ENCODE assay signal across 21 mouse cellular contexts in the genomic region with DNA sequence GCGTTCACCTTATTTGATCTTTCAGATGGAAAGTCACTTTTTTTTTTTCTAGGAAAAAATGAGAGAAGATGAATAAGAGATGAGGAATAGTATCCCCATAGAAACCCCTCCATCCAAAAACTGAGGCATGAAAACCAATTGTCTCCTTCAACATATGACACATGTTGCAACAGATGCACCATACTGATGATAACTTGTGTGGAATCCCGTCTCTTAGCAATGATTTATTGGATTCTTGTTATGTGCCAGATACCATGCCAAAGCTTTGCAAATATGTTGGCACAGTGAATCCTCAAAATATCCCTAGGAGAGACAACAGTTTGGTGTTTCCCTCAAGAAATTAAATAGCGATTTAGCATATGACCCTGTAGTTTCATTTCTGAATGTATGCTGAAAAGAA. TPM values are rescaled to one million over a fixed set of nuclear protein-coding genes. Genes with fewer than 3 reads are reported as not detected.
DNase-seq lines count a peak whose midpoint lies in the region; ATAC-seq and TF ChIP-seq lines count a peak whose summit lies in the region.
"Had no signal": no experiment of that assay in that cellular context is flagged by ENCODE, and none has a peak within 500 bp of the region (broad histone marks: within the 10 kb centered on the region; RNA-seq: fewer than 3 reads in every experiment).

No protein-coding gene starts in this region.

- H3K27ac ChIP-seq in forebrain, postnatal 0 days (ENCODE audit: low read depth, low read length), result no peak overlapping the region
- no peak overlapping the region for H3K27ac ChIP-seq in forebrain, embryonic 10.5 days
- 0 out of 2 replicates have a peak overlapping the region, but pooled peaks have one; percentile 10 for H3K27ac ChIP-seq in layer of hippocampus, adult 2 months
- H3K27ac ChIP-seq: embryonic facial prominence, embryonic 13.5 days; gastrocnemius, adult 2 months; heart, embryonic 15.5 days; hindbrain, embryonic 13.5 days; hindbrain, postnatal 0 days had no signal

- no peak for TF ChIP-seq CTCF in forebrain, postnatal 0 days (IDR thresholded peaks at IDR 0.05; ENCODE audit: low read depth)
- TF ChIP-seq CTCF in layer of hippocampus, adult 2 months (conservative IDR thresholded peaks at IDR 0.05), result no peak

- no peak overlapping the region for H3K4me3 ChIP-seq in forebrain, postnatal 0 days (ENCODE audit: low read depth, low read length)
- H3K4me3 ChIP-seq in forebrain, embryonic 10.5 days, result no peak overlapping the region
- H3K4me3 ChIP-seq in layer of hippocampus, adult 2 months, result no peak overlapping the region; the same call in 1 of the 2 replicates
- H3K4me3 ChIP-seq: embryonic facial prominence, embryonic 13.5 days; gastrocnemius, adult 2 months; heart, embryonic 15.5 days; hindbrain, embryonic 13.5 days had no signal

- no peaks in the 10 kb centered on the region for H3K4me1 ChIP-seq in forebrain, postnatal 0 days (ENCODE audit: insufficient read depth)
- H3K4me1 ChIP-seq in forebrain, embryonic 10.5 days, result no peaks in the 10 kb centered on the region
- H3K4me1 ChIP-seq: heart, embryonic 15.5 days; hindbrain, embryonic 13.5 days had no signal

- H3K4me2 ChIP-seq in forebrain, postnatal 0 days (ENCODE audit: low read depth), result no peak overlapping the region
- H3K4me2 ChIP-seq: embryonic facial prominence, embryonic 13.5 days; heart, embryonic 11.5 days; heart, embryonic 15.5 days; hindbrain, embryonic 13.5 days had no signal

- H3K36me3 ChIP-seq in forebrain, postnatal 0 days (ENCODE audit: insufficient read depth), result no peaks in the 10 kb centered on the region
- no peaks in the 10 kb centered on the region for H3K36me3 ChIP-seq in forebrain, embryonic 10.5 days (replicated peaks)
- H3K36me3 ChIP-seq: embryonic facial prominence, embryonic 13.5 days; heart, embryonic 15.5 days; hindbrain, embryonic 13.5 days had no signal

- DNase-seq in forebrain, postnatal 0 days, result peak; percentile 60
- no peak for DNase-seq in forebrain, embryonic 10.5 days (ENCODE audit: extremely low spot score, low spot score)
- DNase-seq in layer of hippocampus, adult 2 months (ENCODE audit: low spot score in 2 of 2), result peak; percentile 64 to 84
- no peak for DNase-seq in layer of hippocampus, postnatal 10 days (ENCODE audit: low spot score in 2 of 2)
- DNase-seq in layer of hippocampus, adult 9-10 months (ENCODE audit: low spot score), result peak; percentile 75
- DNase-seq in B cell, adult 2 months, result no peak
- no peak for DNase-seq in thymus, adult 18-20 months
- DNase-seq: adrenal gland, adult 2 months; adrenal gland, postnatal 25 days; cerebellum, adult 11-12 months; cerebellum, adult 9-10 months; cerebellum, postnatal 25 days; gastrocnemius, adult 2 months; gastrocnemius, postnatal 25 days; heart, adult 18-20 months; heart, postnatal 14 days had no signal

- H3K27me3 ChIP-seq in forebrain, postnatal 0 days (ENCODE audit: insufficient read depth, low read length), result no peaks in the 10 kb centered on the region
- no peaks in the 10 kb centered on the region for H3K27me3 ChIP-seq in forebrain, embryonic 10.5 days (ENCODE audit: poor library complexity, severe bottlenecking)
- H3K27me3 ChIP-seq: embryonic facial prominence, embryonic 13.5 days; heart, embryonic 15.5 days; hindbrain, embryonic 13.5 days had no signal

- ATAC-seq in forebrain, postnatal 0 days, result peak; percentile 76
- ATAC-seq: hindbrain, postnatal 0 days had no signal

- H3K9me3 ChIP-seq in forebrain, postnatal 0 days (ENCODE audit: low read length), result no peaks in the 10 kb centered on the region
- H3K9me3 ChIP-seq in forebrain, embryonic 10.5 days, result no peaks in the 10 kb centered on the region
- H3K9me3 ChIP-seq: embryonic facial prominence, embryonic 13.5 days; heart, embryonic 15.5 days; hindbrain, embryonic 13.5 days had no signal

- WGBS in forebrain, postnatal 0 days, result 72% methylated on average over 3 of the region's 3 CpGs
- 91% methylated on average over 3 of the region's 3 CpGs for WGBS in forebrain, embryonic 10.5 days

- H3K9ac ChIP-seq in forebrain, postnatal 0 days, result no peak overlapping the region
- H3K9ac ChIP-seq: embryonic facial prominence, embryonic 13.5 days; heart, embryonic 15.5 days; hindbrain, embryonic 13.5 days had no signal

RNA-seq across cellular contexts. Expression of a gene that starts 46.0 kb away (rescaled TPM):
- total RNA-seq in forebrain, postnatal 0 days (2014; rRNA removed), result 39.8 and 48.2 TPM in 2 replicates
- 45.2 and 54.3 TPM in 2 replicates for polyA plus RNA-seq in forebrain, postnatal 0 days (2015; fragmentation: Nextera tagmentation; extraction: Ambion mirVana)
- polyA plus RNA-seq in forebrain, embryonic 10.5 days (2016; fragmentation: Nextera tagmentation; extraction: Ambion mirVana), result 39.1 and 45.6 TPM in 2 replicates
- 100 to 1,000 TPM in 1 of 2 experiments, 10 to 100 TPM in 1; 97.8 to 113 TPM for total RNA-seq in layer of hippocampus, adult 2 months (2021)
- 100 to 1,000 TPM; 113 to 146 TPM for total RNA-seq in layer of hippocampus, postnatal 10 days (2021)

Comparison
In these comparisons a context has a peak if more than half of its experiments do, and no peak if none do; other contexts are left out.
1. DNase-seq: peak in forebrain, postnatal 0 days (single experiment), layer of hippocampus, adult 2 months (2 of 2) and layer of hippocampus, adult 9-10 months (single experiment); none in forebrain, embryonic 10.5 days (single experiment), layer of hippocampus, postnatal 10 days (0 of 2), B cell, adult 2 months (0 of 2) and thymus, adult 18-20 months (0 of 2).